Mouse (Mus musculus): ENCODE measurements around the gene Epha1. TPM values are rescaled to one million over a fixed set of nuclear protein-coding genes. Genes with fewer than 3 reads are reported as not detected.

Gene Epha1
- polyA plus RNA-seq, 1 experiment from 2014 or later: 9.4 TPM

DNA sequence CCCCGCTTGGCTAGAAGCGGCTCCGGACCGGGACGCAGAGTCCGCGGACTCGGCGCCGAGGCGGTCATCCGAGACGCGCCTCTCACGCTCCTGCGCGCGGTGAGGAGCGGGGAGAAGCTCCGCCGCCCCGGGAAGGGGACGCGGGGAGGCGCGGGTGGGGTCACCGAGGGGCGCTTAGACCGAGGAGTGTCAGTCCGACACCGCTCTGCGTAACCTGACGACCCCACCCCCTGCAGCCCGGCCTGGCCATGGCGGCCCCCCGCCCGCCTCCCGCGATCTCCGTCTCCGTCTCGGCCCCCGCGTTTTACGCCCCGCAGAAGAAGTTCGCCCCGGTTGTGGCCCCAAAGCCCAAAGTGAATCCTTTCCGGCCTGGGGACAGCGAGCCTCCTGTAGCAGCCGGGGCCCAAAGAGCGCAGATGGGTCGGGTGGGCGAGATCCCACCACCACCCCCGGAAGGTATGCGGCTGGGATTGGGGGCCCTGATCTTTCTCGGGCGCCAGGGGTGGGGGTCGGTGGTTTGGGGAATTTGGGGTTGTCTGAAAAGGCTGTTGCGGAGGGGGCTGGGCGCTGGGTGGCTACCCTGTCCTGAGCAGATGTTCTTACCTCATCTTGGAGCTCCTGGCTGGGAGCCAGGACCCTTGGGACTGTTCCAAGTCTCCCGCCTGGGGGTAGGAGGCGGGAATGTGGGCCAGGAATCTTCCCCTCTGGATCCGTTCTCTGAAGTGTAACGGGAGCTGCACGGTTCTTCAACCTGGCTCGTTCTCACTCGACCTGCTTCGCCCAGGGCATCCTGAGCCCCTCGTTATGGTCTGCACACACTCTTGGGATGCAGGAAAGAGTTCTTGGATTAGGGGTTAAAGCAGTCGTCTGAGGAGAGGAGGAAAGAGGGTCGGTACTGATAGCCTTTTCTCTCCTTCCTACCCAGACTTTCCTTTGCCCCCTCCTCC is 22.8 kb downstream of the Epha1 start:
- ATAC-seq (ENCODE audit: low FRiP score, low read depth): peak; percentile 38
- Histone ChIP-seq H3K4me1 (peaks cover 53% of the 10 kb centered on the region), H3K4me2 (replicated peaks) (peak overlapping the region; percentile 88), H3K9me3 (no peaks in the 10 kb centered on the region), H3K27me3 (no peaks in the 10 kb centered on the region), H3K4me3 (peak overlapping the region; percentile 80), H3K27ac (peak overlapping the region; percentile 96), H3K9ac (peak overlapping the region; percentile 89), H3K36me3 (peaks cover 33% of the 10 kb centered on the region)
- under 1% methylated on average over 52 of the region's 72 CpGs for WGBS

- peaks cover 25% of the 10 kb centered on the region for H3K36me3 ChIP-seq
- no peaks in the 10 kb centered on the region for H3K9me3 ChIP-seq
- peak within 1 kb of the TSS; percentile 88 for H3K4me2 ChIP-seq (replicated peaks)
- H3K27ac ChIP-seq: peak within 1 kb of the TSS; percentile 96
- ATAC-seq (ENCODE audit: low FRiP score, low read depth): peak; percentile 92
- peaks cover 46% of the 10 kb centered on the region for H3K4me1 ChIP-seq
- no peaks in the 10 kb centered on the region for H3K27me3 ChIP-seq
- H3K4me3 ChIP-seq: peak within 1 kb of the TSS; percentile 80
- WGBS: under 1% methylated on average over 19 of the region's 36 CpGs
- H3K9ac ChIP-seq: peak within 1 kb of the TSS; percentile 89
These were observed 23.5 kb downstream of the Epha1 start, which contains the start of gene Zyx for GRCm38 (mm10) chr6:42349426-42350020. TSS of gene Zyx (plus strand) at chr6:42349630.

DNA sequence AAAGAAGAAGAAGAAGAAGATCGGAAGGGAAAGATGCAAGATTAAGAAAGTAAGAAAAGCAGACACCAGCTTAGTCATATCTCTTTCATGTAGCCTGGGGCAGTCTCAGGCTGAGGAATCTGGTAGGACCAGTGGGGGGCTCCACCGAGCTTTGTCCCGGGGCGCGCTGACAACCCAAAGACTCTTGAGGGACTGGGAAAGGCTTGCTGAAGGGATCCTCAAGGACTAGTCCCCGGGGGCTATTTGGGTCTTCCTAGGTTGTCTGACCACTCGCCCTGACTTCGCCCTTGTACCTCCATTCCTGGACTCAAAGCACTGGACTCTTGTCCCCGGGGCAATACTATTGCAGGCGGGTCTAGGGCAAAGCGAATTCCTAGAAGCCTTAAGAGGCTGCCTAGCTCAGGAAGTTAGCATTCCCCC is 24.1 kb downstream of the Epha1 start:
- H3K9ac ChIP-seq: peak overlapping the region; percentile 89
- no peaks in the 10 kb centered on the region for H3K27me3 ChIP-seq
- H3K36me3 ChIP-seq: peaks cover 22% of the 10 kb centered on the region
- H3K4me1 ChIP-seq: peaks cover 41% of the 10 kb centered on the region
- peak overlapping the region; percentile 96 for H3K27ac ChIP-seq
- peak overlapping the region; percentile 80 for H3K4me3 ChIP-seq
- H3K4me2 ChIP-seq (replicated peaks): peak overlapping the region; percentile 88
- under 1% methylated on average over 11 of the region's 11 CpGs for WGBS
- ATAC-seq (ENCODE audit: low FRiP score, low read depth): peak; percentile 17; the same call in 1 of the 2 replicates
- no peaks in the 10 kb centered on the region for H3K9me3 ChIP-seq

DNA sequence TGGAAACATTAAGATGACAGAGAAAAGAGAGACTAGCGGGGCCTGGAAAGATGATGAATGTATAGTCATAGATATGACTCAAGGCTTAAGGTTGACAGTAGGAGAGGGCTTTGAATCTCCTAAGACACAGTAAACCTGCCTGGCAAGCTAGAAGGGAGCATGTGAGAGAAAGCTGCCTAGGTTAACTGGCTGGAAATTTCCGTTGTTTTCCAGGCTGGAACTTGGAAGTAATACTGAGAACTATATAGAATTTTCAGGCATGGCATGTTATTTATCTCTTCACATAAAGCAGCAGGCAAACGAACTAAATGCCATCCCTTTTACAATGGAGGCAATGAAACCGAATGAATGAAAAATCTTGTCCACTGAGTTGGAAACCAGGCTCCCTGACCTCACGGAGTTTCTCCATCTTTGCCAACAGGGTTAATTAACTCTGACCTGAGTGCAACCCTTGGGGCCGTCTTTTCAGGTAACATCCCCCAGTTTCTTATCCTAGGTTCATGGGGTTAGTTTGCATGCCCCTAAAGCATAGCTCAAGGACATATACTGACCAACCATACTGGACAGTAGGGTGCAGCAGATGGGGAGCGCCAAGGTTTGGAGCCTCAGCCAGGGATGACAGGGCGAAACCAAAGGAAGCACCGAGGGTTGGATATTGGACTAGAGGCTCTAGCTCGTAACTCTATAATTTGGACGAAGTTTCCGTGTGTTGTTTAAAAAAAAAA is 24.6 kb downstream of the Epha1 start:
- H3K4me3 ChIP-seq: peak overlapping the region; percentile 80
- H3K27me3 ChIP-seq: no peaks in the 10 kb centered on the region
- ATAC-seq (ENCODE audit: low FRiP score, low read depth): no peak
- WGBS: 35% methylated on average over 12 of the region's 12 CpGs
- H3K4me1 ChIP-seq: peaks cover 35% of the 10 kb centered on the region
- peaks cover 22% of the 10 kb centered on the region for H3K36me3 ChIP-seq
- no peaks in the 10 kb centered on the region for H3K9me3 ChIP-seq
- peak overlapping the region; percentile 88 for H3K4me2 ChIP-seq (replicated peaks)
- H3K9ac ChIP-seq: no peak overlapping the region
- no peak overlapping the region for H3K27ac ChIP-seq

GRCm38 (mm10) chr6:42344255-42344654 is 28.8 kb downstream of the Epha1 start:
- Histone ChIP-seq H3K36me3 (no peaks in the 10 kb centered on the region), H3K4me3 (no peak overlapping the region), H3K27ac (no peak overlapping the region), H3K27me3 (no peaks in the 10 kb centered on the region), H3K4me1 (peaks cover 8% of the 10 kb centered on the region; the same call in 1 of the 2 replicates), H3K9me3 (no peaks in the 10 kb centered on the region), H3K9ac (no peak overlapping the region), H3K4me2 (replicated peaks) (no peak overlapping the region)
- 80% methylated on average over 1 of the region's 1 CpGs for WGBS
- no peak for ATAC-seq (ENCODE audit: low FRiP score, low read depth)

DNA sequence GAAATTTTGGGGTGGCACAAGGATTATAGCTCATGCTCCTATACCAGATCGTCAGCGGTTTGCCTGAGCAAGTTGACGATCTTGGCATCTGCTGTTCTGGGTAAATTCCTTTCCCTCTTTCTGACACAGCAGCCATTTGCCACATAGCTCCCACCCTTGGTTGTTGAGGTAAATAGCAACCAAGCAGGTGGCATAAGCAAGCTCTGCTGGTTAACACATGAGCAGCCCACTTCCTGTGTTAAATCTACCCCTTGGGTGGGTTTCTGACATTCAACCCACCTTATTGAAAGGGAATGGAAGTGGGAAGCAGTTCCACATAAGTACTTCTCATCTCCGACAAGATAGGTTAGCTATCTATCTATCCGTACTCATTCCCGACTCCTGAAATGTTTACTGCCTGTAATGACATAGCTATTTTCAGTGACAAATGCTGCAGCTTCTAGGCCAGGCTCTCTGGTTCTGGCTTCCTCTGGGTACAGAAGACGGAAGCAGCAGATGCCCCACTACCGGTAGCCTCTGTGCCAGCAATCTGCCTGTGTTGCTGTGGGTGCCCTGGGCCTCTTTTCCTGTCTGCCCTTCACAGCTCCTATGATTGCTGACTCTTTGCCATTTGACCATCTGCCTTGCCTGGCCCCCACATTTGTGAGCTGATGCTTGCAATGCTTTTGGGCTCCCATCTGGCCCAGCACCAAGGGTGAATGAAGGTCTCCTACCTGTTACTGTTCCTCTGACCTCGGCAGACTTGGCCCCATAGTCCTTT is 29.5 kb downstream of the Epha1 start:
- ATAC-seq (ENCODE audit: low FRiP score, low read depth): no peak
- Histone ChIP-seq H3K4me2 (replicated peaks) (no peak overlapping the region), H3K36me3 (no peaks in the 10 kb centered on the region), H3K27ac (no peak overlapping the region), H3K27me3 (no peaks in the 10 kb centered on the region), H3K9me3 (no peaks in the 10 kb centered on the region), H3K9ac (no peak overlapping the region), H3K4me1 (peaks cover 6% of the 10 kb centered on the region; the same call in 1 of the 2 replicates), H3K4me3 (no peak overlapping the region)
- WGBS: 78% methylated on average over 9 of the region's 9 CpGs

GRCm38 (mm10) chr6:42342171-42342570 is 30.9 kb downstream of the Epha1 start:
- ATAC-seq (ENCODE audit: low FRiP score, low read depth): no peak
- H3K36me3 ChIP-seq: no peaks in the 10 kb centered on the region
- H3K4me2 ChIP-seq (replicated peaks): no peak overlapping the region
- no peaks in the 10 kb centered on the region for H3K9me3 ChIP-seq
- H3K27me3 ChIP-seq: no peaks in the 10 kb centered on the region
- 79% methylated on average over 1 of the region's 1 CpGs for WGBS
- H3K9ac ChIP-seq: no peak overlapping the region
- no peak overlapping the region for H3K27ac ChIP-seq
- H3K4me3 ChIP-seq: no peak overlapping the region
- H3K4me1 ChIP-seq: no peaks in the 10 kb centered on the region

- Histone ChIP-seq H3K9ac (no peak overlapping the region), H3K4me3 (no peak overlapping the region), H3K36me3 (no peaks in the 10 kb centered on the region), H3K9me3 (no peaks in the 10 kb centered on the region), H3K4me2 (replicated peaks) (no peak overlapping the region), H3K27ac (no peak overlapping the region), H3K4me1 (no peaks in the 10 kb centered on the region), H3K27me3 (no peaks in the 10 kb centered on the region)
- 74% methylated on average over 5 of the region's 5 CpGs for WGBS
- no peak for ATAC-seq (ENCODE audit: low FRiP score, low read depth)
These were observed 33.1 kb downstream of the Epha1 start for GRCm38 (mm10) chr6:42339981-42340380.

GRCm38 (mm10) chr6:42339189-42339588 is 33.9 kb downstream of the Epha1 start:
- no peak for ATAC-seq (ENCODE audit: low FRiP score, low read depth)
- Histone ChIP-seq H3K36me3 (no peaks in the 10 kb centered on the region), H3K9ac (no peak overlapping the region), H3K9me3 (no peaks in the 10 kb centered on the region), H3K4me2 (replicated peaks) (no peak overlapping the region), H3K27me3 (no peaks in the 10 kb centered on the region), H3K4me1 (no peaks in the 10 kb centered on the region), H3K4me3 (no peak overlapping the region), H3K27ac (no peak overlapping the region)
- WGBS: 85% methylated on average over 2 of the region's 2 CpGs

GRCm38 (mm10) chr6:42330946-42331345 is 42.1 kb downstream of the Epha1 start:
- no peak overlapping the region for H3K4me2 ChIP-seq (replicated peaks)
- no peak overlapping the region for H3K4me3 ChIP-seq
- no peak overlapping the region for H3K9ac ChIP-seq
- H3K9me3 ChIP-seq: no peaks in the 10 kb centered on the region
- 89% methylated on average over 3 of the region's 3 CpGs for WGBS
- H3K36me3 ChIP-seq: no peaks in the 10 kb centered on the region
- H3K4me1 ChIP-seq: no peaks in the 10 kb centered on the region
- no peak for ATAC-seq (ENCODE audit: low FRiP score, low read depth)
- H3K27ac ChIP-seq: no peak overlapping the region
- H3K27me3 ChIP-seq: no peaks in the 10 kb centered on the region

DNA sequence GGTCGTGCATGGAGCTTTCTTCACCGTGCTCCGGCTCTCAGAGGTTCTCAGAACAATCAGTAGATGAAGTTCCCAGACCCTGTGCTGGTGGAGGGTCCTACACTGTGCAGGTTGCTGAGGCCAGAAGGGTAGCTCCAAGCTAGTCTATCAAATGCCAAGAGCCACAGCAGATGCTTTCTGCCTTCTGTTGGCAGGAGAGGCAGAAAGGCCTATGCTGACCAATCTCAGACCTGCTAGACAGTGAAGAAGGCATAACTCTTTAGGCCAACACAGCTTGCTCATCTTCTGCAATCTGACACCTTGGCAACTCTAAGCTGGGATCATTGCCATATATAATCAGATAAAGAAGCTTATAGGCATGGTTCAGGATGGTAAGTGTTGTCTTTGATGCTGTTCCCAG is 42.9 kb downstream of the Epha1 start:
- no peak overlapping the region for H3K4me3 ChIP-seq
- H3K27me3 ChIP-seq: no peaks in the 10 kb centered on the region
- WGBS: 72% methylated on average over 3 of the region's 3 CpGs
- ATAC-seq (ENCODE audit: low FRiP score, low read depth): no peak
- no peaks in the 10 kb centered on the region for H3K9me3 ChIP-seq
- no peaks in the 10 kb centered on the region for H3K36me3 ChIP-seq
- H3K9ac ChIP-seq: no peak overlapping the region
- H3K27ac ChIP-seq: no peak overlapping the region
- H3K4me2 ChIP-seq (replicated peaks): no peak overlapping the region
- H3K4me1 ChIP-seq: no peaks in the 10 kb centered on the region

Measured in limb, embryonic 13.5 days (tissue).